12 mouse cellular contexts compared by ENCODE assay signal in genomic region chr5:75494143-75494542, GRCm38 (mm10).
"Had no signal": no experiment of that assay in that cellular context is flagged by ENCODE, and none has a peak within 500 bp of the region (broad histone marks: within the 10 kb centered on the region; RNA-seq: fewer than 3 reads in every experiment).

No protein-coding gene starts in this region.

- ATAC-seq: midbrain, embryonic 16.5 days had no signal

- DNase-seq: lung, adult 18-20 months; lung, embryonic 14.5 days; lung, postnatal 10 days; lung, postnatal 4 days; midbrain, embryonic 14.5 days; retina, postnatal 1 day; right cerebral cortex, adult 18-20 months; right cerebral cortex, postnatal 14 days; thymus, adult 2 months; thymus, postnatal 25 days; thymus, postnatal 4 days had no signal
